Mouse (Mus musculus) myocyte (in vitro differentiated cells): ENCODE data around the gene Krt222. TPM values are rescaled to one million over a fixed set of nuclear protein-coding genes. Genes with fewer than 3 reads are reported as not detected.

Experiments
- H3K27me3 ChIP-seq: one replicate; pipeline ENCODE4 v1.6.1; 2011; ENCODE audit not compliant: control insufficient read depth, insufficient read depth, insufficient read length
- H3K36me3 ChIP-seq: one replicate; pipeline ENCODE4 v1.6.1; 2011; ENCODE audit not compliant: control insufficient read depth, insufficient read depth
- H3K4me2 ChIP-seq: one replicate; pipeline ENCODE4 v1.6.1; 2011; ENCODE audit warnings: low read depth, control low read depth
- H3K4me3 ChIP-seq: one replicate; pipeline ENCODE4 v1.5.1; 2011; ENCODE audit warnings: mild to moderate bottlenecking, control low read depth, moderate library complexity
- H3K79me2 ChIP-seq: one replicate; pipeline ENCODE4 v1.6.1; 2011; ENCODE audit not compliant: control insufficient read depth, insufficient read depth
- H3ac ChIP-seq: one replicate; pipeline ENCODE4 v1.6.1; 2011; ENCODE audit not compliant: control insufficient read depth, insufficient read length
- CEBPB ChIP-seq: IDR thresholded peaks from 2 replicates; pipeline ENCODE4 v1.6.1; 2011; ENCODE audit warnings: mild to moderate bottlenecking, moderate library complexity; ENCODE audit not compliant: poor library complexity, insufficient read depth, severe bottlenecking
- E2F4 ChIP-seq: IDR thresholded peaks from one replicate; pipeline ENCODE4 v1.6.1; 2011; ENCODE audit warnings: mild to moderate bottlenecking, control low read depth, moderate library complexity; ENCODE audit not compliant: insufficient read depth
- MAX ChIP-seq: IDR thresholded peaks from one replicate; pipeline ENCODE4 v1.6.1; 2011; ENCODE audit warnings: low read depth, mild to moderate bottlenecking, control low read depth
- MYOD1 ChIP-seq, 3 experiments: IDR thresholded peaks; one replicate each; pipeline ENCODE4 v1.6.1; 2011; ENCODE audit warnings: control low read depth in 2 of 3, low read depth in 2 of 3, mild to moderate bottlenecking in 2 of 3, moderate library complexity in 1 of 3; ENCODE audit not compliant: insufficient read length in 2 of 3, control insufficient read depth in 1 of 3
- MYOG ChIP-seq, 3 experiments: IDR thresholded peaks; one replicate each; pipeline ENCODE4 v1.6.1; 2011; ENCODE audit warnings: control low read depth in 2 of 3, low read depth in 2 of 3, mild to moderate bottlenecking in 2 of 3; ENCODE audit not compliant: insufficient read length in 2 of 3, control insufficient read depth in 1 of 3, insufficient read depth in 1 of 3
- POLR2A ChIP-seq: IDR thresholded peaks from one replicate; pipeline ENCODE4 v1.6.1; 2011; ENCODE audit warnings: low read depth, mild to moderate bottlenecking, control low read depth, moderate library complexity; ENCODE audit not compliant: insufficient read length
- POLR2AphosphoS2 ChIP-seq: IDR thresholded peaks from one replicate; pipeline ENCODE4 v1.6.1; 2011; ENCODE audit warnings: low read depth, control low read depth; ENCODE audit not compliant: insufficient read length
- REST ChIP-seq: IDR thresholded peaks from one replicate; pipeline ENCODE4 v1.6.1; 2011; ENCODE audit warnings: mild to moderate bottlenecking, control low read depth, moderate library complexity; ENCODE audit not compliant: insufficient read depth, insufficient read length
- SRF ChIP-seq: IDR thresholded peaks from one replicate; pipeline ENCODE4 v1.6.1; 2011; ENCODE audit warnings: low read depth; ENCODE audit not compliant: control insufficient read depth, insufficient read length
- TCF12 ChIP-seq: IDR thresholded peaks from one replicate; pipeline ENCODE4 v1.6.1; 2011; ENCODE audit warnings: mild to moderate bottlenecking, control low read depth; ENCODE audit not compliant: poor library complexity, insufficient read depth, severe bottlenecking
- TCF3 ChIP-seq: IDR thresholded peaks from one replicate; pipeline ENCODE4 v1.6.1; 2011; ENCODE audit warnings: low read depth, control low read depth; ENCODE audit not compliant: insufficient read length
- USF1 ChIP-seq: IDR thresholded peaks from one replicate; pipeline ENCODE4 v1.6.1; 2011; ENCODE audit warnings: low read depth, mild to moderate bottlenecking, control low read depth, moderate library complexity
- polyA plus RNA-seq: library from polyadenylated mRNA; unstranded; fragments of >200 nt; fragmentation: generic; extraction: Trizol; gene quantifications from one replicate; pipeline ENCODE4 v1.2.1, GENCODE M21; 2012; ENCODE audit warnings: missing spikeins

Gene Krt222
- polyA plus RNA-seq, 1 experiment = 0.06 TPM

GRCm38 (mm10) chr11:99223310-99223709 is 20.6 kb downstream of the Krt222 start:
- H3K4me3 ChIP-seq = no peak overlapping the region
- TF ChIP-seq E2F4 (no peak), MAX (no peak), CEBPB (no peak)
- no peaks in the 10 kb centered on the region for H3K27me3 ChIP-seq
- H3K36me3 ChIP-seq = peaks cover 71% of the 10 kb centered on the region
- peaks cover 58% of the 10 kb centered on the region for H3K79me2 ChIP-seq
- H3ac ChIP-seq = no peak overlapping the region
- H3K4me2 ChIP-seq = no peak overlapping the region

DNA sequence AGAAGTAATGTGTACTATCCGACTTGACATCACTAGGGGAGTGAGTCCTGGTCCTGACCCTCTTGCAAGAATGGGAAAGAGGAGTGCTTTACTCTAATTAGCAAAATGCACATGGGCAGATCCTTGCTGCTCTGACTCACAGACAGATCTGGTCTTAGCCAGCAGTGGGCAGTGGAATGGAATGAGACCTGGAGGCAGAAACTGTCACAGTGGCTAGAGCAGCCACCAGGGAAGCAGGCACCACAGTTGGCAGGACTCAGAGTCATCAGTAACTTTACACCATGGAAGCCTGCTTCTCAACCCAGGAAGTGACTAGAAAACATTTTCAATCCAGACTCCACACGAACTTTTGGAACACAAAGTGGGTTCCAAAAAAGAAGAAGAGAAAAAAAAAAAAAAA is 22.1 kb downstream of the Krt222 start:
- no peaks in the 10 kb centered on the region for H3K27me3 ChIP-seq
- TF ChIP-seq CEBPB = no peak
- no peak for TF ChIP-seq POLR2A
- no peak for TF ChIP-seq TCF12
- no peak for TF ChIP-seq USF1
- TF ChIP-seq MYOG (IDR thresholded peaks at IDR 0.05; ENCODE audit: control insufficient read depth in 1 of 3, insufficient read depth in 1 of 3, insufficient read length in 2 of 3, low read depth in 2 of 3) = no peak
- TF ChIP-seq POLR2AphosphoS2 = no peak
- no peak for TF ChIP-seq REST
- TF ChIP-seq SRF = no peak
- TF ChIP-seq E2F4 = no peak
- TF ChIP-seq MAX = no peak
- no peak overlapping the region for H3K4me3 ChIP-seq

GRCm38 (mm10) chr11:99217248-99217986 is 26.5 kb downstream of the Krt222 start:
- no peaks in the 10 kb centered on the region for H3K27me3 ChIP-seq
- TF ChIP-seq MYOD1 (IDR thresholded peaks at IDR 0.05; ENCODE audit: control insufficient read depth in 1 of 3, insufficient read length in 2 of 3, low read depth in 2 of 3) = no peak
- TF ChIP-seq TCF3 = no peak
- TF ChIP-seq POLR2A = no peak
- TF ChIP-seq REST = no peak
- TF ChIP-seq TCF12 = no peak
- TF ChIP-seq CEBPB = no peak
- TF ChIP-seq MYOG (IDR thresholded peaks at IDR 0.05; ENCODE audit: control insufficient read depth in 1 of 3, insufficient read depth in 1 of 3, insufficient read length in 2 of 3, low read depth in 2 of 3) = no peak
- no peak for TF ChIP-seq SRF
- no peak for TF ChIP-seq USF1
- no peak for TF ChIP-seq E2F4
- no peak for TF ChIP-seq POLR2AphosphoS2
- TF ChIP-seq MAX = no peak
- no peak overlapping the region for H3ac ChIP-seq

More for the DNA sequence above, 22.1 kb downstream of the Krt222 start:
- Histone ChIP-seq H3K79me2 (peaks cover 43% of the 10 kb centered on the region), H3K4me2 (no peak overlapping the region), H3ac (no peak overlapping the region), H3K36me3 (peaks cover 75% of the 10 kb centered on the region)

GRCm38 (mm10) chr11:99216181-99216580 is 27.7 kb downstream of the Krt222 start:
- Histone ChIP-seq H3K36me3 (peaks cover 80% of the 10 kb centered on the region), H3K4me3 (no peak overlapping the region), H3K79me2 (no peaks in the 10 kb centered on the region), H3K4me2 (no peak overlapping the region), H3ac (no peak overlapping the region), H3K27me3 (no peaks in the 10 kb centered on the region)
- TF ChIP-seq CEBPB (no peak), MYOD1 (IDR thresholded peaks at IDR 0.05; ENCODE audit: control insufficient read depth in 1 of 3, insufficient read length in 2 of 3, low read depth in 2 of 3) (no peak), REST (no peak), POLR2AphosphoS2 (no peak), MAX (no peak)

More at GRCm38 (mm10) chr11:99217248-99217986, 26.5 kb downstream of the Krt222 start:
- Histone ChIP-seq H3K36me3 (peaks cover 76% of the 10 kb centered on the region), H3K79me2 (peaks cover 2% of the 10 kb centered on the region), H3K4me3 (no peak overlapping the region), H3K4me2 (no peak overlapping the region)

DNA sequence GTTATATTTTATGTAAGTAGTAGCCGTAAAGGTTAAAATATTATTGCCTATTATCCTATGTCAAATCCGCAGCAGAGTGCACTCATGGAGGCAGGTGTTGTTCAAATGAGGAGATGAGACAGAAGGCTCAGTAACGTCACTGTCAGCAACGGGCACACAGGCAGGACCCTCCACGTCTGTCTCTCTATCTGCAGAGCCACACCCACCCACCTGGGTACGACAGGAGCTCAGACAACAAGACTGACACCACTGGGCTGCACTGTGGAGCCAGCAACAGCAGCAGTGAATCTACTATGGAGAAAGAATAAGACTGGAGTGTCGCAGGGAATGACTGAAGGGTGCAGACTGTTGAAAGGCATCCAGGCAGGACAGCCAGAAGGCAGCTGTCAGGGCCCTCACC is 31.2 kb downstream of the Krt222 start:
- TF ChIP-seq TCF12 = no peak
- no peak for TF ChIP-seq POLR2AphosphoS2
- no peak for TF ChIP-seq MYOD1 (IDR thresholded peaks at IDR 0.05; ENCODE audit: control insufficient read depth in 1 of 3, insufficient read length in 2 of 3, low read depth in 2 of 3)
- no peak for TF ChIP-seq MAX
- no peak for TF ChIP-seq E2F4
- TF ChIP-seq USF1 = no peak
- no peak for TF ChIP-seq CEBPB
- no peak for TF ChIP-seq POLR2A
- no peak for TF ChIP-seq SRF
- no peak for TF ChIP-seq TCF3
- no peak for TF ChIP-seq REST
- no peak for TF ChIP-seq MYOG (IDR thresholded peaks at IDR 0.05; ENCODE audit: control insufficient read depth in 1 of 3, insufficient read depth in 1 of 3, insufficient read length in 2 of 3, low read depth in 2 of 3)
- no peaks in the 10 kb centered on the region for H3K79me2 ChIP-seq

More for the DNA sequence above, 31.2 kb downstream of the Krt222 start:
- no peak overlapping the region for H3K4me3 ChIP-seq
- no peak overlapping the region for H3ac ChIP-seq
- no peak overlapping the region for H3K4me2 ChIP-seq
- no peaks in the 10 kb centered on the region for H3K27me3 ChIP-seq
- H3K36me3 ChIP-seq = peaks cover 63% of the 10 kb centered on the region
